In genomic region chr4:151572716-151573115, GRCm38 (mm10) we compare ENCODE assay signal across 25 mouse cellular contexts.
DNase-seq lines count a peak whose midpoint lies in the region; ATAC-seq and TF ChIP-seq lines count a peak whose summit lies in the region.
"Had no signal": no experiment of that assay in that cellular context is flagged by ENCODE, and none has a peak within 500 bp of the region (broad histone marks: within the 10 kb centered on the region; RNA-seq: fewer than 3 reads in every experiment).

No protein-coding gene starts in this region.

- H3K27me3 ChIP-seq in midbrain, postnatal 0 days (ENCODE audit: insufficient read depth, low read length): no peaks in the 10 kb centered on the region
- no peaks in the 10 kb centered on the region for H3K27me3 ChIP-seq in midbrain, embryonic 10.5 days (ENCODE audit: low read depth, poor library complexity, severe bottlenecking)
- no peaks in the 10 kb centered on the region for H3K27me3 ChIP-seq in neural tube, embryonic 15.5 days (replicated peaks)
- H3K27me3 ChIP-seq: embryonic facial prominence, embryonic 15.5 days had no signal

- no peak overlapping the region for H3K9ac ChIP-seq in midbrain, postnatal 0 days (replicated peaks; ENCODE audit: low read length, poor library complexity, severe bottlenecking)
- no peak overlapping the region for H3K9ac ChIP-seq in neural tube, embryonic 15.5 days (replicated peaks)
- H3K9ac ChIP-seq: embryonic facial prominence, embryonic 15.5 days; hindbrain, embryonic 14.5 days had no signal

- H3K4me1 ChIP-seq in midbrain, postnatal 0 days (ENCODE audit: insufficient read depth, low read length): peaks cover 9% of the 10 kb centered on the region; the same call in 1 of the 2 replicates
- H3K4me1 ChIP-seq in midbrain, embryonic 10.5 days: peaks cover 44% of the 10 kb centered on the region
- H3K4me1 ChIP-seq in neural tube, embryonic 15.5 days: peaks cover 35% of the 10 kb centered on the region
- H3K4me1 ChIP-seq: embryonic facial prominence, embryonic 15.5 days had no signal

- ATAC-seq in cerebellum, adult (ENCODE audit: insufficient number of reproducible peaks, low FRiP score, low TSS enrichment): no peak
- ATAC-seq in midbrain, postnatal 0 days (ENCODE audit: low FRiP score): no peak
- ATAC-seq in neural tube, embryonic 15.5 days (ENCODE audit: low FRiP score): no peak
- ATAC-seq: CD4-positive, CD25-positive, alpha-beta regulatory T cell, adult 4 months; forebrain, embryonic 14.5 days; intestine, embryonic 16.5 days had no signal

- TF ChIP-seq CTCF in midbrain, postnatal 0 days (IDR thresholded peaks at IDR 0.05): no peak

- H3K27ac ChIP-seq in midbrain, postnatal 0 days (ENCODE audit: low read depth, low read length): no peak overlapping the region
- no peak overlapping the region; the same call in 1 of the 2 replicates for H3K27ac ChIP-seq in midbrain, embryonic 10.5 days (replicated peaks)
- H3K27ac ChIP-seq in neural tube, embryonic 15.5 days (replicated peaks): no peak overlapping the region
- H3K27ac ChIP-seq: embryonic facial prominence, embryonic 15.5 days; heart, embryonic 10.5 days; hindbrain, embryonic 14.5 days had no signal

- peak; percentile 40 for DNase-seq in cerebellum, adult 11 months
- DNase-seq in midbrain, postnatal 0 days (ENCODE audit: low spot score): peak; percentile 42
- DNase-seq in midbrain, embryonic 10.5 days (ENCODE audit: low spot score): no peak
- peak; percentile 70 for DNase-seq in cerebellum, adult 9-11 months
- peak; percentile 46 to 56 for DNase-seq in cerebellum, postnatal 36 days
- DNase-seq in frontal cortex, adult 2 months (ENCODE audit: extremely low spot score in 1 of 2, low spot score in 1 of 2): no peak
- DNase-seq: adrenal gland, adult 8-10 months; B cell, adult 2 months; embryo, embryonic 11 days; gastrocnemius, postnatal 10 days; heart, adult 18-20 months; heart, postnatal 10 days; heart, postnatal 4 days; kidney, adult 2 months had no signal

- no peaks in the 10 kb centered on the region for H3K9me3 ChIP-seq in midbrain, postnatal 0 days (ENCODE audit: low read length)
- H3K9me3 ChIP-seq in midbrain, embryonic 10.5 days (replicated peaks): no peaks in the 10 kb centered on the region
- no peaks in the 10 kb centered on the region for H3K9me3 ChIP-seq in neural tube, embryonic 15.5 days (replicated peaks)
- H3K9me3 ChIP-seq: embryonic facial prominence, embryonic 15.5 days; forebrain, embryonic 10.5 days; heart, embryonic 10.5 days had no signal

- H3K4me2 ChIP-seq in midbrain, postnatal 0 days (ENCODE audit: low read depth, low read length, poor library complexity, severe bottlenecking): no peak overlapping the region
- no peak overlapping the region for H3K4me2 ChIP-seq in neural tube, embryonic 15.5 days
- H3K4me2 ChIP-seq: embryonic facial prominence, embryonic 15.5 days; hindbrain, embryonic 14.5 days had no signal

- 56% methylated on average over 5 of the region's 5 CpGs for WGBS in midbrain, postnatal 0 days
- 70% methylated on average over 5 of the region's 5 CpGs for WGBS in midbrain, embryonic 10.5 days
- WGBS in neural tube, embryonic 15.5 days: 64% methylated on average over 5 of the region's 5 CpGs

- H3K36me3 ChIP-seq in midbrain, postnatal 0 days (ENCODE audit: insufficient read depth, low read length): no peaks in the 10 kb centered on the region
- H3K36me3 ChIP-seq in midbrain, embryonic 10.5 days: no peaks in the 10 kb centered on the region
- no peaks in the 10 kb centered on the region for H3K36me3 ChIP-seq in neural tube, embryonic 15.5 days
- H3K36me3 ChIP-seq: embryonic facial prominence, embryonic 15.5 days; forebrain, embryonic 10.5 days; G1E; heart, embryonic 10.5 days had no signal

- no peak overlapping the region for H3K4me3 ChIP-seq in midbrain, postnatal 0 days (ENCODE audit: low read depth, low read length)
- no peak overlapping the region for H3K4me3 ChIP-seq in midbrain, embryonic 10.5 days
- H3K4me3 ChIP-seq in neural tube, embryonic 15.5 days (replicated peaks): no peak overlapping the region
- H3K4me3 ChIP-seq: embryonic facial prominence, embryonic 15.5 days; erythroblast, embryonic 14.5 days; forebrain, embryonic 10.5 days; heart, embryonic 10.5 days had no signal

Comparison
In these comparisons a context has a peak if more than half of its experiments do, and no peak if none do; other contexts are left out.
1. DNase-seq: peak in cerebellum, adult 11 months (single experiment), midbrain, postnatal 0 days (single experiment), cerebellum, adult 9-11 months (single experiment) and cerebellum, postnatal 36 days (2 of 2); none in midbrain, embryonic 10.5 days (single experiment) and frontal cortex, adult 2 months (0 of 2).